12 mouse cellular contexts compared by ENCODE assay signal in genomic region chr13:63514931-63515360, GRCm38 (mm10). TPM values are rescaled to one million over a fixed set of nuclear protein-coding genes. Genes with fewer than 3 reads are reported as not detected.
DNase-seq lines count a peak whose midpoint lies in the region; ATAC-seq lines count a peak whose summit lies in the region.
"Had no signal": no experiment of that assay in that cellular context is flagged by ENCODE, and none has a peak within 500 bp of the region (broad histone marks: within the 10 kb centered on the region; RNA-seq: fewer than 3 reads in every experiment).

No protein-coding gene starts in this region.

- 37% methylated on average over 8 of the region's 8 CpGs for WGBS in neural tube, embryonic 11.5 days
- WGBS in forebrain, embryonic 13.5 days: 7% methylated on average over 8 of the region's 8 CpGs
- 40% methylated on average over 8 of the region's 8 CpGs for WGBS in intestine, embryonic 15.5 days

- intact Hi-C loops in left cerebral cortex, postnatal 25 days (cut with DNase I): no loop called here

- peak; percentile 74 for ATAC-seq in neural tube, embryonic 11.5 days (ENCODE audit: insufficient read depth, low FRiP score, low TSS enrichment)
- peak; percentile 67 for ATAC-seq in forebrain, embryonic 13.5 days
- peak; percentile 51 for ATAC-seq in intestine, embryonic 15.5 days
- ATAC-seq: liver, embryonic 12.5 days had no signal

- H3K36me3 ChIP-seq in neural tube, embryonic 11.5 days (ENCODE audit: control insufficient read depth, insufficient read depth, low read length): peaks cover 38% of the 10 kb centered on the region
- H3K36me3 ChIP-seq in forebrain, embryonic 13.5 days (ENCODE audit: poor library complexity, severe bottlenecking): peaks cover 80% of the 10 kb centered on the region
- peaks cover 71% of the 10 kb centered on the region for H3K36me3 ChIP-seq in intestine, embryonic 15.5 days

- no peaks in the 10 kb centered on the region for H3K27me3 ChIP-seq in neural tube, embryonic 11.5 days (ENCODE audit: control insufficient read depth, insufficient read depth, low read length)
- no peaks in the 10 kb centered on the region for H3K27me3 ChIP-seq in forebrain, embryonic 13.5 days
- no peaks in the 10 kb centered on the region for H3K27me3 ChIP-seq in intestine, embryonic 15.5 days (replicated peaks)
- H3K27me3 ChIP-seq: liver, embryonic 12.5 days had no signal

- peaks cover 29% of the 10 kb centered on the region for H3K4me1 ChIP-seq in neural tube, embryonic 11.5 days (ENCODE audit: control insufficient read depth, insufficient read depth, low read length)
- peaks cover 40% of the 10 kb centered on the region for H3K4me1 ChIP-seq in forebrain, embryonic 13.5 days
- peaks cover 4% of the 10 kb centered on the region for H3K4me1 ChIP-seq in intestine, embryonic 15.5 days (replicated peaks)
- H3K4me1 ChIP-seq: liver, embryonic 12.5 days had no signal

- peak overlapping the region; percentile 72 for H3K27ac ChIP-seq in neural tube, embryonic 11.5 days (ENCODE audit: low read depth, low read length)
- peak overlapping the region; percentile 52 for H3K27ac ChIP-seq in forebrain, embryonic 13.5 days
- H3K27ac ChIP-seq in intestine, embryonic 15.5 days: peak overlapping the region; percentile 66
- H3K27ac ChIP-seq: heart, embryonic 10.5 days; liver, embryonic 12.5 days had no signal

- H3K4me3 ChIP-seq in neural tube, embryonic 11.5 days (ENCODE audit: low read depth, low read length): no peak overlapping the region
- no peak overlapping the region for H3K4me3 ChIP-seq in forebrain, embryonic 13.5 days
- no peak overlapping the region for H3K4me3 ChIP-seq in intestine, embryonic 15.5 days (replicated peaks)
- H3K4me3 ChIP-seq: heart, embryonic 10.5 days; liver, embryonic 12.5 days had no signal

- DNase-seq in neural tube, embryonic 11.5 days (ENCODE audit: low spot score): peak; percentile 46
- no peak for DNase-seq in neural tube, embryonic 10.5 days (ENCODE audit: extremely low spot score, low spot score)
- DNase-seq in left cerebral cortex, postnatal 25 days (ENCODE audit: low spot score in 2 of 2): no peak
- no peak for DNase-seq in yolk sac, embryonic 10.5 days (ENCODE audit: low spot score)
- no peak for DNase-seq in right cerebral cortex, postnatal 36 days (ENCODE audit: low spot score in 2 of 2)
- DNase-seq: adrenal gland, postnatal 25 days; cerebellum, adult 11-12 months; right cerebral cortex, postnatal 25 days had no signal

- H3K4me2 ChIP-seq in neural tube, embryonic 11.5 days (ENCODE audit: low read depth): no peak overlapping the region
- H3K4me2 ChIP-seq in forebrain, embryonic 13.5 days: peak overlapping the region; percentile 15; the same call in 1 of the 2 replicates
- H3K4me2 ChIP-seq in intestine, embryonic 15.5 days (replicated peaks): no peak overlapping the region
- H3K4me2 ChIP-seq: liver, embryonic 12.5 days had no signal

- no peak overlapping the region for H3K9ac ChIP-seq in neural tube, embryonic 11.5 days (ENCODE audit: low read length)
- no peak overlapping the region for H3K9ac ChIP-seq in forebrain, embryonic 13.5 days
- no peak overlapping the region for H3K9ac ChIP-seq in intestine, embryonic 15.5 days
- H3K9ac ChIP-seq: liver, embryonic 12.5 days had no signal

- no peaks in the 10 kb centered on the region for H3K9me3 ChIP-seq in neural tube, embryonic 11.5 days (ENCODE audit: control insufficient read depth, low read length)
- no peaks in the 10 kb centered on the region for H3K9me3 ChIP-seq in forebrain, embryonic 13.5 days (replicated peaks)
- no peaks in the 10 kb centered on the region for H3K9me3 ChIP-seq in intestine, embryonic 15.5 days
- H3K9me3 ChIP-seq: heart, embryonic 10.5 days; liver, embryonic 12.5 days had no signal

RNA-seq across cellular contexts. Expression of gene Fancc, which starts 17.9 kb away (rescaled TPM):
- polyA plus RNA-seq in neural tube, embryonic 11.5 days (2014; fragmentation: Nextera tagmentation; extraction: Ambion mirVana): 22.2 and 26.3 TPM in 2 replicates
- polyA plus RNA-seq in forebrain, embryonic 13.5 days (2015; fragmentation: Nextera tagmentation; extraction: Ambion mirVana): 13.7 and 18.1 TPM in 2 replicates
- 17.1 and 17.7 TPM in 2 replicates for polyA plus RNA-seq in intestine, embryonic 15.5 days (2015; fragmentation: Nextera tagmentation; extraction: Ambion mirVana)
- 1 to 10 TPM; 7.2 to 7.6 TPM for total RNA-seq in left cerebral cortex, postnatal 25 days (2021)

RNA-seq across cellular contexts. Expression of gene Ptch1, which starts 58.5 kb away (rescaled TPM):
- 22.8 and 24.2 TPM in 2 replicates for polyA plus RNA-seq in neural tube, embryonic 11.5 days (2014; fragmentation: Nextera tagmentation; extraction: Ambion mirVana)
- 11.3 and 16.0 TPM in 2 replicates for polyA plus RNA-seq in forebrain, embryonic 13.5 days (2015; fragmentation: Nextera tagmentation; extraction: Ambion mirVana)
- 30.5 and 34.1 TPM in 2 replicates for polyA plus RNA-seq in intestine, embryonic 15.5 days (2015; fragmentation: Nextera tagmentation; extraction: Ambion mirVana)
- total RNA-seq in left cerebral cortex, postnatal 25 days (2021): 10 to 100 TPM; 44.5 to 48.0 TPM
